Mouse (Mus musculus): Measurements from ENCODE around the gene Ppfibp1. TPM values are rescaled to one million over a fixed set of nuclear protein-coding genes. Genes with fewer than 3 reads are reported as not detected.

Ppfibp1 gene
- polyA plus RNA-seq, 1 experiment from 2014 or later, result 17.8 TPM

- 85% methylated on average over 5 of the region's 5 CpGs for WGBS
- no peak for ATAC-seq
- H3K27ac ChIP-seq (ENCODE audit: low read length), result no peak overlapping the region
These were observed 38.2 kb downstream of the Ppfibp1 start for GRCm38 (mm10) chr6:146926415-146926980.

GRCm38 (mm10) chr6:146928108-146928507 is 39.8 kb downstream of the Ppfibp1 start:
- ATAC-seq, result no peak
- no peaks in the 10 kb centered on the region for H3K4me1 ChIP-seq (replicated peaks; ENCODE audit: control insufficient read depth, insufficient read depth, low read length)
- no peaks in the 10 kb centered on the region for H3K27me3 ChIP-seq (replicated peaks; ENCODE audit: control insufficient read depth, insufficient read depth, low read length)
- H3K27ac ChIP-seq (ENCODE audit: low read length), result no peak overlapping the region
- 55% methylated on average over 3 of the region's 3 CpGs for WGBS
- no peaks in the 10 kb centered on the region for H3K9me3 ChIP-seq (ENCODE audit: control insufficient read depth, low read length)
- H3K4me3 ChIP-seq (replicated peaks; ENCODE audit: low read length), result no peak overlapping the region
- H3K4me2 ChIP-seq (ENCODE audit: low read length), result no peak overlapping the region
- no peak overlapping the region for H3K9ac ChIP-seq (replicated peaks; ENCODE audit: low read depth, low read length)
- H3K36me3 ChIP-seq (ENCODE audit: control insufficient read depth, insufficient read depth), result no peaks in the 10 kb centered on the region

More at GRCm38 (mm10) chr6:146926415-146926980, 38.2 kb downstream of the Ppfibp1 start:
- H3K4me1 ChIP-seq (replicated peaks; ENCODE audit: control insufficient read depth, insufficient read depth, low read length), result no peaks in the 10 kb centered on the region
- no peaks in the 10 kb centered on the region for H3K36me3 ChIP-seq (ENCODE audit: control insufficient read depth, insufficient read depth)
- H3K4me3 ChIP-seq (replicated peaks; ENCODE audit: low read length), result no peak overlapping the region
- no peak overlapping the region for H3K4me2 ChIP-seq (ENCODE audit: low read length)
- no peaks in the 10 kb centered on the region for H3K9me3 ChIP-seq (ENCODE audit: control insufficient read depth, low read length)
- H3K27me3 ChIP-seq (replicated peaks; ENCODE audit: control insufficient read depth, insufficient read depth, low read length), result no peaks in the 10 kb centered on the region
- no peak overlapping the region for H3K9ac ChIP-seq (replicated peaks; ENCODE audit: low read depth, low read length)

GRCm38 (mm10) chr6:146929031-146929430 is 40.7 kb downstream of the Ppfibp1 start:
- no peak for ATAC-seq

GRCm38 (mm10) chr6:146933123-146933522 is 44.8 kb downstream of the Ppfibp1 start:
- H3K9ac ChIP-seq (replicated peaks; ENCODE audit: low read depth, low read length), result no peak overlapping the region
- no peaks in the 10 kb centered on the region for H3K9me3 ChIP-seq (ENCODE audit: control insufficient read depth, low read length)
- no peak overlapping the region for H3K4me2 ChIP-seq (ENCODE audit: low read length)
- no peaks in the 10 kb centered on the region for H3K36me3 ChIP-seq (ENCODE audit: control insufficient read depth, insufficient read depth)
- no peak overlapping the region for H3K4me3 ChIP-seq (replicated peaks; ENCODE audit: low read length)
- ATAC-seq, result no peak
- no peak overlapping the region for H3K27ac ChIP-seq (ENCODE audit: low read length)
- WGBS, result 75% methylated on average over 6 of the region's 6 CpGs
- no peaks in the 10 kb centered on the region for H3K4me1 ChIP-seq (replicated peaks; ENCODE audit: control insufficient read depth, insufficient read depth, low read length)
- H3K27me3 ChIP-seq (replicated peaks; ENCODE audit: control insufficient read depth, insufficient read depth, low read length), result no peaks in the 10 kb centered on the region

More at GRCm38 (mm10) chr6:146929031-146929430, 40.7 kb downstream of the Ppfibp1 start:
- WGBS, result 45% methylated on average over 2 of the region's 2 CpGs
- no peak overlapping the region for H3K27ac ChIP-seq (ENCODE audit: low read length)
- H3K4me2 ChIP-seq (ENCODE audit: low read length), result no peak overlapping the region
- no peaks in the 10 kb centered on the region for H3K4me1 ChIP-seq (replicated peaks; ENCODE audit: control insufficient read depth, insufficient read depth, low read length)
- H3K4me3 ChIP-seq (replicated peaks; ENCODE audit: low read length), result no peak overlapping the region
- no peaks in the 10 kb centered on the region for H3K9me3 ChIP-seq (ENCODE audit: control insufficient read depth, low read length)
- H3K27me3 ChIP-seq (replicated peaks; ENCODE audit: control insufficient read depth, insufficient read depth, low read length), result no peaks in the 10 kb centered on the region
- H3K9ac ChIP-seq (replicated peaks; ENCODE audit: low read depth, low read length), result no peak overlapping the region
- no peaks in the 10 kb centered on the region for H3K36me3 ChIP-seq (ENCODE audit: control insufficient read depth, insufficient read depth)

- WGBS, result 83% methylated on average over 6 of the region's 6 CpGs
- Histone ChIP-seq H3K9me3 (ENCODE audit: control insufficient read depth, low read length) (no peaks in the 10 kb centered on the region), H3K27me3 (replicated peaks; ENCODE audit: control insufficient read depth, insufficient read depth, low read length) (no peaks in the 10 kb centered on the region), H3K36me3 (ENCODE audit: control insufficient read depth, insufficient read depth) (no peaks in the 10 kb centered on the region), H3K9ac (replicated peaks; ENCODE audit: low read depth, low read length) (no peak overlapping the region), H3K27ac (ENCODE audit: low read length) (no peak overlapping the region), H3K4me2 (ENCODE audit: low read length) (no peak overlapping the region), H3K4me1 (replicated peaks; ENCODE audit: control insufficient read depth, insufficient read depth, low read length) (no peaks in the 10 kb centered on the region), H3K4me3 (replicated peaks; ENCODE audit: low read length) (no peak overlapping the region)
- ATAC-seq, result no peak
These were observed 47.7 kb downstream of the Ppfibp1 start for GRCm38 (mm10) chr6:146935957-146936356.

- H3K4me1 ChIP-seq (replicated peaks; ENCODE audit: control insufficient read depth, insufficient read depth, low read length), result no peaks in the 10 kb centered on the region
- H3K4me3 ChIP-seq (replicated peaks; ENCODE audit: low read length), result no peak overlapping the region
- H3K4me2 ChIP-seq (ENCODE audit: low read length), result no peak overlapping the region
- 90% methylated on average over 8 of the region's 8 CpGs for WGBS
- no peak overlapping the region for H3K27ac ChIP-seq (ENCODE audit: low read length)
- H3K9me3 ChIP-seq (ENCODE audit: control insufficient read depth, low read length), result no peaks in the 10 kb centered on the region
- H3K36me3 ChIP-seq (ENCODE audit: control insufficient read depth, insufficient read depth), result no peaks in the 10 kb centered on the region
- H3K27me3 ChIP-seq (replicated peaks; ENCODE audit: control insufficient read depth, insufficient read depth, low read length), result no peaks in the 10 kb centered on the region
- ATAC-seq, result no peak
- H3K9ac ChIP-seq (replicated peaks; ENCODE audit: low read depth, low read length), result no peak overlapping the region
These were observed 50.7 kb downstream of the Ppfibp1 start for GRCm38 (mm10) chr6:146939026-146939425.

GRCm38 (mm10) chr6:146941505-146942275 is 53.4 kb downstream of the Ppfibp1 start:
- no peak overlapping the region for H3K27ac ChIP-seq (ENCODE audit: low read length)
- H3K4me1 ChIP-seq (replicated peaks; ENCODE audit: control insufficient read depth, insufficient read depth, low read length), result no peaks in the 10 kb centered on the region
- no peaks in the 10 kb centered on the region for H3K27me3 ChIP-seq (replicated peaks; ENCODE audit: control insufficient read depth, insufficient read depth, low read length)
- H3K9me3 ChIP-seq (ENCODE audit: control insufficient read depth, low read length), result no peaks in the 10 kb centered on the region
- H3K4me2 ChIP-seq (ENCODE audit: low read length), result no peak overlapping the region
- no peak overlapping the region for H3K4me3 ChIP-seq (replicated peaks; ENCODE audit: low read length)
- H3K9ac ChIP-seq (replicated peaks; ENCODE audit: low read depth, low read length), result no peak overlapping the region
- H3K36me3 ChIP-seq (ENCODE audit: control insufficient read depth, insufficient read depth), result no peaks in the 10 kb centered on the region
- ATAC-seq, result no peak
- WGBS, result 92% methylated on average over 7 of the region's 7 CpGs

- no peaks in the 10 kb centered on the region for H3K9me3 ChIP-seq (ENCODE audit: control insufficient read depth, low read length)
- H3K36me3 ChIP-seq (ENCODE audit: control insufficient read depth, insufficient read depth), result no peaks in the 10 kb centered on the region
- no peak for ATAC-seq
- H3K4me1 ChIP-seq (replicated peaks; ENCODE audit: control insufficient read depth, insufficient read depth, low read length), result no peaks in the 10 kb centered on the region
- no peak overlapping the region for H3K27ac ChIP-seq (ENCODE audit: low read length)
- no peaks in the 10 kb centered on the region for H3K27me3 ChIP-seq (replicated peaks; ENCODE audit: control insufficient read depth, insufficient read depth, low read length)
- no peak overlapping the region for H3K4me2 ChIP-seq (ENCODE audit: low read length)
- no peak overlapping the region for H3K4me3 ChIP-seq (replicated peaks; ENCODE audit: low read length)
- H3K9ac ChIP-seq (replicated peaks; ENCODE audit: low read depth, low read length), result no peak overlapping the region
These were observed 55.7 kb downstream of the Ppfibp1 start for GRCm38 (mm10) chr6:146944009-146944408.

GRCm38 (mm10) chr6:146944830-146945229 is 56.5 kb downstream of the Ppfibp1 start:
- Histone ChIP-seq H3K9ac (replicated peaks; ENCODE audit: low read depth, low read length) (no peak overlapping the region), H3K4me3 (replicated peaks; ENCODE audit: low read length) (no peak overlapping the region), H3K4me1 (replicated peaks; ENCODE audit: control insufficient read depth, insufficient read depth, low read length) (no peaks in the 10 kb centered on the region; the same call in 1 of the 2 replicates), H3K4me2 (ENCODE audit: low read length) (no peak overlapping the region), H3K36me3 (ENCODE audit: control insufficient read depth, insufficient read depth) (no peaks in the 10 kb centered on the region), H3K27me3 (replicated peaks; ENCODE audit: control insufficient read depth, insufficient read depth, low read length) (no peaks in the 10 kb centered on the region), H3K9me3 (ENCODE audit: control insufficient read depth, low read length) (no peaks in the 10 kb centered on the region), H3K27ac (ENCODE audit: low read length) (no peak overlapping the region)
- ATAC-seq, result no peak
- WGBS, result 70% methylated on average over 4 of the region's 4 CpGs

Data from forebrain, embryonic 16.5 days (tissue).